In genomic region chr2:130491587-130491986, GRCm38 (mm10) we compare ENCODE assay signal across 8 mouse cellular contexts. TPM values are rescaled to one million over a fixed set of nuclear protein-coding genes. Genes with fewer than 3 reads are reported as not detected.
DNase-seq lines count a peak whose midpoint lies in the region; ATAC-seq and TF ChIP-seq lines count a peak whose summit lies in the region.

No protein-coding gene starts in this region.

- no peak for TF ChIP-seq POLR2A in brain, embryonic 14.5 days (IDR thresholded peaks at IDR 0.05; ENCODE audit: borderline replicate concordance, extremely low read depth, insufficient read depth, insufficient read length, poor library complexity, severe bottlenecking)

- H3K36me3 ChIP-seq in hindbrain, embryonic 10.5 days: peaks cover 23% of the 10 kb centered on the region
- no peaks in the 10 kb centered on the region for H3K36me3 ChIP-seq in midbrain, postnatal 0 days (ENCODE audit: insufficient read depth, low read length)

- peak; percentile 21; the same call in 1 of the 2 replicates for TF ChIP-seq CTCF in brain, embryonic 14.5 days (IDR thresholded peaks at IDR 0.05; ENCODE audit: borderline replicate concordance, extremely low read depth, insufficient read depth, insufficient read length)
- peak; percentile 41 for TF ChIP-seq CTCF in midbrain, postnatal 0 days (IDR thresholded peaks at IDR 0.05)

- peak; percentile 71; the same call in 1 of the 2 replicates for ATAC-seq in midbrain, postnatal 0 days (ENCODE audit: low FRiP score)

- peaks cover 30% of the 10 kb centered on the region for H3K4me1 ChIP-seq in hindbrain, embryonic 10.5 days (replicated peaks)
- no peaks in the 10 kb centered on the region for H3K4me1 ChIP-seq in midbrain, postnatal 0 days (ENCODE audit: insufficient read depth, low read length)

- peak; percentile 14 for DNase-seq in ES-CJ7 (ENCODE audit: low read depth, low spot score)
- peak; percentile 95 for DNase-seq in brain, embryonic 14.5 days (ENCODE audit: low read depth)
- DNase-seq in frontal cortex, adult 2 months (ENCODE audit: extremely low spot score in 1 of 2, low spot score in 1 of 2): peak; percentile 66 to 75
- DNase-seq in hindbrain, embryonic 10.5 days (ENCODE audit: low spot score): peak; percentile 73
- DNase-seq in left cerebral cortex, postnatal 10 days (ENCODE audit: extremely low spot score in 1 of 2, low spot score in 2 of 2): peak; percentile 69 to 75
- peak; percentile 89 for DNase-seq in midbrain, postnatal 0 days (ENCODE audit: low spot score)
- DNase-seq in ovary, postnatal 36 days (ENCODE audit: low spot score): no peak
- no peak for DNase-seq in kidney, adult 18-20 months

- no peaks in the 10 kb centered on the region for H3K27me3 ChIP-seq in hindbrain, embryonic 10.5 days (ENCODE audit: insufficient read depth, poor library complexity, severe bottlenecking)
- no peaks in the 10 kb centered on the region for H3K27me3 ChIP-seq in midbrain, postnatal 0 days (ENCODE audit: insufficient read depth, low read length)

- H3K4me2 ChIP-seq in midbrain, postnatal 0 days (ENCODE audit: low read depth, low read length, poor library complexity, severe bottlenecking): no peak overlapping the region

- WGBS in hindbrain, embryonic 10.5 days: 17% methylated on average over 7 of the region's 7 CpGs
- 7% methylated on average over 7 of the region's 7 CpGs for WGBS in midbrain, postnatal 0 days

- intact Hi-C loops in left cerebral cortex, postnatal 10 days (cut with DNase I): no loop called here

- peaks cover 7% of the 10 kb centered on the region; the same call in 1 of the 2 replicates for H3K9me3 ChIP-seq in hindbrain, embryonic 10.5 days
- H3K9me3 ChIP-seq in midbrain, postnatal 0 days (ENCODE audit: low read length): no peaks in the 10 kb centered on the region

- H3K4me3 ChIP-seq in hindbrain, embryonic 10.5 days: no peak overlapping the region
- no peak overlapping the region for H3K4me3 ChIP-seq in midbrain, postnatal 0 days (ENCODE audit: low read depth, low read length)

- peak overlapping the region; percentile 83 for H3K27ac ChIP-seq in hindbrain, embryonic 10.5 days
- peak overlapping the region; percentile 68 for H3K27ac ChIP-seq in midbrain, postnatal 0 days (ENCODE audit: low read depth, low read length)

- H3K9ac ChIP-seq in midbrain, postnatal 0 days (replicated peaks; ENCODE audit: low read length, poor library complexity, severe bottlenecking): no peak overlapping the region

RNA-seq across cellular contexts. Expression of gene Ptpra, which starts 41.5 kb away (rescaled TPM):
- 119 and 127 TPM in 2 replicates for polyA plus RNA-seq in brain, embryonic 14.5 days (2012; rRNA removed)
- 143 and 161 TPM in 2 replicates for polyA plus RNA-seq in frontal cortex, adult 2 months (2012; rRNA removed)
- 86.7 TPM in 2 replicates for polyA plus RNA-seq in hindbrain, embryonic 10.5 days (2016; fragmentation: Nextera tagmentation; extraction: Ambion mirVana)
- 100 to 1,000 TPM; 257 to 262 TPM for total RNA-seq in left cerebral cortex, postnatal 10 days (2021)
- 120 and 147 TPM in 2 replicates for total RNA-seq in midbrain, postnatal 0 days (2014; rRNA removed)
- polyA plus RNA-seq in midbrain, postnatal 0 days (2015; fragmentation: Nextera tagmentation; extraction: Ambion mirVana): 139 and 144 TPM in 2 replicates

Comparison
In these comparisons a context has a peak if more than half of its experiments do, and no peak if none do; other contexts are left out.
1. DNase-seq: peak in ES-CJ7 (single experiment), brain, embryonic 14.5 days (single experiment), frontal cortex, adult 2 months (2 of 2), hindbrain, embryonic 10.5 days (single experiment), left cerebral cortex, postnatal 10 days (2 of 2) and midbrain, postnatal 0 days (single experiment); none in ovary, postnatal 36 days (single experiment) and kidney, adult 18-20 months (single experiment).